In the genomic region with DNA sequence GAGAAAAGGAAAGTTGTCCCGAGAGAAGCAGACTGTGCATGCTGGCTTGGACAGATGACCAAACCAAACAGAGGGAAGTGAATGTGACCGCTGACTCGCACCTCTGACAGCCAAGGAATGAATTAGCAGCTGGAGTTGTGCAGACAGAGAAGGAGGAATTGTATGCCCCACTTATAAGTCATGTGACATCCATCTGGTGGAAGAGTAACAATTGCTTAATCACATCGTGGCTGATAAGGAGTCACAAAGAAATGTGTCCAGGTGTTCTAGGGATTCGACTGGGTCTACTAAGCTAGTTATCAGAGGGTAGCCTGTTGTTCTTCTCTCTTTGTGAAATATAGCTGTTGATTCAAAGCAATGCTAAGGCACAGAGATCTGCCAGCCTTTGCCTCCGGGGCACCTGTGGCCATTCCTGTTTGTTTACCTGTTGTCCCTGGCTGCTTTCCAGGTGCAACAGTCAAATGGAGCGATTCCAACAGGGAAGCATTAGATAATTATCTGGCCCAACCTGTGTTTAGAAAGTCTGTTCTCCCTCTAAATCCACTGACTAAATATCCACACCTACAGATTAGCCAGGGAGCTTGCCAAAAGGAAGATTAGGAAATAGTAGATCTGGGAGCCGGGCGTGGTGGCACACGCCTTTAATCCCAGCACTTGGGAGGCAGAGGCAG, we compare ENCODE assay signal across 13 mouse cellular contexts.
A peak's percentile ranks its signal among the peaks of the same experiment; 100 is the strongest.
DNase-seq lines count a peak whose midpoint lies in the region; ATAC-seq and TF ChIP-seq lines count a peak whose summit lies in the region.
"Had no signal": no experiment of that assay in that cellular context is flagged by ENCODE, and none has a peak within 500 bp of the region (broad histone marks: within the 10 kb centered on the region; RNA-seq: fewer than 3 reads in every experiment).

No protein-coding gene starts in this region.

- peak; percentile 46 for DNase-seq in kidney, adult 2 months
- DNase-seq in kidney, postnatal 4 days = no peak
- DNase-seq in 416B (ENCODE audit: low read depth) = peak; percentile 17
- peak; percentile 41 for DNase-seq in cerebellum, adult 8-10 months
- no peak for DNase-seq in heart, adult 2 months
- DNase-seq in left cerebral cortex, adult 2 months (ENCODE audit: extremely low spot score in 1 of 2, low spot score in 2 of 2) = no peak
- DNase-seq in retina, postnatal 1 day = no peak
- DNase-seq: right cerebral cortex, postnatal 14 days; thymus, postnatal 36 days had no signal

- no peak overlapping the region for H3K4me2 ChIP-seq in intestine, postnatal 0 days (replicated peaks; ENCODE audit: low read depth)
- H3K4me2 ChIP-seq: stomach, embryonic 15.5 days had no signal

- no peaks in the 10 kb centered on the region for H3K27me3 ChIP-seq in kidney, adult 2 months (replicated peaks; ENCODE audit: control insufficient read depth, insufficient read depth, low read length)
- no peaks in the 10 kb centered on the region for H3K27me3 ChIP-seq in intestine, postnatal 0 days (replicated peaks; ENCODE audit: control insufficient read depth, insufficient read depth, low read length)
- no peaks in the 10 kb centered on the region for H3K27me3 ChIP-seq in heart, adult 2 months (ENCODE audit: control insufficient read depth, insufficient read depth, low read length)
- H3K27me3 ChIP-seq: stomach, embryonic 15.5 days had no signal

- TF ChIP-seq EP300 in heart, adult 2 months (IDR thresholded peaks at IDR 0.05; ENCODE audit: insufficient read depth, low read depth, low read length) = no peak

- TF ChIP-seq CTCF in kidney, adult 2 months (conservative IDR thresholded peaks at IDR 0.05; ENCODE audit: insufficient read depth, insufficient read length, low read depth, low read length) = no peak
- TF ChIP-seq CTCF in intestine, postnatal 0 days (IDR thresholded peaks at IDR 0.05; ENCODE audit: low read depth) = no peak
- TF ChIP-seq CTCF in heart, adult 2 months (IDR thresholded peaks at IDR 0.05) = no peak
- no peak for TF ChIP-seq CTCF in left cerebral cortex, adult 2 months (IDR thresholded peaks at IDR 0.05)

- intact Hi-C loops in heart, adult 2 months (cut with DNase I) = loop anchor here (10.0 kb wide), 1 partner anchor 238 kb away; no protein-coding TSS in a partner anchor
- intact Hi-C loops in left cerebral cortex, adult 2 months (cut with DNase I) = no loop called here

- no peak overlapping the region for H3K9ac ChIP-seq in intestine, postnatal 0 days (ENCODE audit: low read depth, low read length)
- H3K9ac ChIP-seq in heart, adult 2 months (ENCODE audit: low read depth, low read length) = no peak overlapping the region
- H3K9ac ChIP-seq: stomach, embryonic 15.5 days had no signal

- no peak for TF ChIP-seq POLR2A in kidney, adult 2 months (IDR thresholded peaks at IDR 0.05; ENCODE audit: low read depth, low read length)
- TF ChIP-seq POLR2A in heart, adult 2 months (IDR thresholded peaks at IDR 0.05; ENCODE audit: insufficient read depth, low read depth, low read length) = no peak

- H3K9me3 ChIP-seq in intestine, postnatal 0 days (ENCODE audit: control insufficient read depth) = no peaks in the 10 kb centered on the region
- H3K9me3 ChIP-seq: stomach, embryonic 15.5 days had no signal

- no peak overlapping the region for H3K4me3 ChIP-seq in kidney, adult 2 months (ENCODE audit: insufficient read depth, low read depth, low read length)
- no peak overlapping the region for H3K4me3 ChIP-seq in intestine, postnatal 0 days (ENCODE audit: low read depth, low read length)
- no peak overlapping the region for H3K4me3 ChIP-seq in heart, adult 2 months
- H3K4me3 ChIP-seq in left cerebral cortex, adult 2 months = no peak overlapping the region
- H3K4me3 ChIP-seq: stomach, embryonic 15.5 days had no signal

- H3K36me3 ChIP-seq in kidney, adult 2 months (ENCODE audit: control insufficient read depth, insufficient read depth, low read length) = no peaks in the 10 kb centered on the region
- no peaks in the 10 kb centered on the region for H3K36me3 ChIP-seq in intestine, postnatal 0 days (ENCODE audit: control insufficient read depth, insufficient read depth)
- H3K36me3 ChIP-seq in heart, adult 2 months (ENCODE audit: control insufficient read depth, insufficient read depth, low read length) = no peaks in the 10 kb centered on the region
- H3K36me3 ChIP-seq: stomach, embryonic 15.5 days had no signal

- peak; percentile 42 for ATAC-seq in intestine, postnatal 0 days
- ATAC-seq: midbrain, embryonic 16.5 days had no signal

- no peaks in the 10 kb centered on the region for H3K79me2 ChIP-seq in heart, adult 2 months (replicated peaks; ENCODE audit: control insufficient read depth, insufficient read depth, low read length)

- H3K27ac ChIP-seq in kidney, adult 2 months (ENCODE audit: insufficient read depth, low read depth, low read length) = no peak overlapping the region
- peak overlapping the region; percentile 60; the same call in 1 of the 2 replicates for H3K27ac ChIP-seq in intestine, postnatal 0 days (ENCODE audit: low read depth, low read length)
- H3K27ac ChIP-seq in heart, adult 2 months = no peak overlapping the region
- no peak overlapping the region for H3K27ac ChIP-seq in left cerebral cortex, adult 2 months
- H3K27ac ChIP-seq: macrophage; stomach, embryonic 15.5 days had no signal

- no peaks in the 10 kb centered on the region; the same call in 1 of the 2 replicates for H3K4me1 ChIP-seq in kidney, adult 2 months (ENCODE audit: control insufficient read depth, insufficient read depth, low read length)
- H3K4me1 ChIP-seq in intestine, postnatal 0 days (replicated peaks; ENCODE audit: control insufficient read depth, insufficient read depth, low read length) = peaks cover 10% of the 10 kb centered on the region; the same call in 1 of the 2 replicates
- H3K4me1 ChIP-seq in heart, adult 2 months (ENCODE audit: control insufficient read depth, insufficient read depth, low read length) = peaks cover 2% of the 10 kb centered on the region; the same call in 1 of the 2 replicates

- 63% methylated on average over 10 of the region's 10 CpGs for WGBS in kidney, adult 2 months
- WGBS in intestine, postnatal 0 days = 44% methylated on average over 10 of the region's 10 CpGs
- WGBS in heart, adult 2 months = 59% methylated on average over 10 of the region's 10 CpGs

Comparison
In these comparisons a context has a peak if more than half of its experiments do, and no peak if none do; other contexts are left out.
1. DNase-seq: peak in kidney, adult 2 months (single experiment), 416B (single experiment) and cerebellum, adult 8-10 months (single experiment); none in kidney, postnatal 4 days (0 of 2), heart, adult 2 months (0 of 2), left cerebral cortex, adult 2 months (0 of 2) and retina, postnatal 1 day (single experiment).